Mouse (Mus musculus) left cerebral cortex, postnatal 25 days (tissue): Measurements from ENCODE around the gene Wdr70. TPM values are rescaled to one million over a fixed set of nuclear protein-coding genes. Genes with fewer than 3 reads are reported as not detected.

Experiments
- DNase-seq, 2 experiments: peaks; one replicate each; pipeline ENCODE4 v3.0.0; 2022; ENCODE audit warnings: low spot score in 2 of 2, mixed read lengths in 1 of 2
- intact Hi-C: fragments of 180-260 bp; cut with DNase I; formaldehyde crosslinking; loops from one replicate; pipeline ENCODE4 v1.15.1; 2025
- total RNA-seq, 2 experiments: library from RNA; stranded (reverse); gene quantifications; 2 replicates each; pipeline ENCODE4 v1.2.3; 2021

Gene Wdr70
- total RNA-seq, 2 experiments from 2014 or later, result 32.0 to 33.8 TPM

- DNase-seq, result no peak
- intact Hi-C loops, result no loop called here
Measured at GRCm38 (mm10) chr15:7879956-7880355, 219.1 kb downstream of the Wdr70 start.

GRCm38 (mm10) chr15:7878861-7879260, 220.1 kb downstream of the Wdr70 start:
- intact Hi-C loops, result no loop called here
- no peak for DNase-seq

- DNase-seq, result no peak
- intact Hi-C loops, result no loop called here
Measured at GRCm38 (mm10) chr15:7877560-7878467, 221.2 kb downstream of the Wdr70 start.

- intact Hi-C loops, result no loop called here
- no peak for DNase-seq
Measured at GRCm38 (mm10) chr15:7875879-7876278, 223.1 kb downstream of the Wdr70 start.

GRCm38 (mm10) chr15:7872473-7872872, 226.5 kb downstream of the Wdr70 start:
- intact Hi-C loops, result no loop called here
- no peak for DNase-seq

GRCm38 (mm10) chr15:7865305-7865704, 233.7 kb downstream of the Wdr70 start:
- intact Hi-C loops, result no loop called here
- DNase-seq, result no peak

- intact Hi-C loops, result no loop called here
- peak in 1 of 2 experiments; percentile 45 for DNase-seq
Measured at GRCm38 (mm10) chr15:7863328-7863727, 235.7 kb downstream of the Wdr70 start.

- intact Hi-C loops, result no loop called here
- DNase-seq, result no peak
Measured at GRCm38 (mm10) chr15:7862890-7863289, 236.1 kb downstream of the Wdr70 start.

- DNase-seq, result no peak
- intact Hi-C loops, result no loop called here
Measured at GRCm38 (mm10) chr15:7858841-7859240, 240.2 kb downstream of the Wdr70 start.

GRCm38 (mm10) chr15:7857418-7857817, 241.6 kb downstream of the Wdr70 start:
- intact Hi-C loops, result no loop called here

GRCm38 (mm10) chr15:7842398-7842797, 256.6 kb downstream of the Wdr70 start:
- DNase-seq, result no peak
- intact Hi-C loops, result no loop called here

More at GRCm38 (mm10) chr15:7857418-7857817, 241.6 kb downstream of the Wdr70 start:
- no peak for DNase-seq

GRCm38 (mm10) chr15:7841664-7842063, 257.3 kb downstream of the Wdr70 start:
- intact Hi-C loops, result no loop called here
- no peak for DNase-seq

GRCm38 (mm10) chr15:7838921-7839309, 260.1 kb downstream of the Wdr70 start:
- intact Hi-C loops, result no loop called here
- peak in 1 of 2 experiments; percentile 15 for DNase-seq

- intact Hi-C loops, result no loop called here
- no peak for DNase-seq
Measured at GRCm38 (mm10) chr15:7838060-7838920, 260.7 kb downstream of the Wdr70 start.

GRCm38 (mm10) chr15:7835404-7835803, 263.6 kb downstream of the Wdr70 start:
- DNase-seq, result no peak
- intact Hi-C loops, result no loop called here

GRCm38 (mm10) chr15:7825530-7825929, 273.5 kb downstream of the Wdr70 start:
- intact Hi-C loops, result no loop called here
- no peak for DNase-seq

- intact Hi-C loops, result no loop called here
- no peak for DNase-seq
Measured at GRCm38 (mm10) chr15:7823886-7824285, 275.1 kb downstream of the Wdr70 start.
